Mouse (Mus musculus) midbrain, postnatal 0 days (tissue): ENCODE results near the gene Gba2. TPM values are rescaled to one million over a fixed set of nuclear protein-coding genes. Genes with fewer than 3 reads are reported as not detected.

Experiments used
- ATAC-seq: fragments of 200-750 bp; cut with Nextera tagmentation; 2 replicates; pipeline ENCODE4 v1.8.0; 2017; ENCODE audit warnings: moderate number of reproducible peaks, mild to moderate bottlenecking, moderate TSS enrichment, moderate library complexity; ENCODE audit not compliant: low FRiP score
- DNase-seq: peaks from one replicate; pipeline ENCODE4 v3.0.0-alpha.2; 2015; ENCODE audit warnings: low spot score
- H3K27ac ChIP-seq: fragments of 300-500 bp; sonication (generic); 2 replicates; pipeline ENCODE4 v1.5.1; 2014; ENCODE audit warnings: low read depth, mild to moderate bottlenecking, low read length, mixed read lengths
- H3K27me3 ChIP-seq: fragments of 300-500 bp; sonication (generic); 2 replicates; pipeline ENCODE4 v1.6.1; 2014; ENCODE audit warnings: low read length, control low read depth, mixed read lengths; ENCODE audit not compliant: insufficient read depth
- H3K36me3 ChIP-seq: fragments of 300-500 bp; sonication (generic); 2 replicates; pipeline ENCODE4 v1.6.1; 2014; ENCODE audit warnings: low read length, control low read depth, mixed read lengths; ENCODE audit not compliant: insufficient read depth
- H3K4me1 ChIP-seq: fragments of 300-500 bp; sonication (generic); 2 replicates; pipeline ENCODE4 v1.6.1; 2014; ENCODE audit warnings: mild to moderate bottlenecking, control low read depth, antibody characterized with exemption, low read length, mixed read lengths; ENCODE audit not compliant: insufficient read depth
- H3K4me2 ChIP-seq: fragments of 300-500 bp; sonication (generic); 2 replicates; pipeline ENCODE4 v1.6.1; 2014; ENCODE audit warnings: low read depth, mild to moderate bottlenecking, low read length, mixed read lengths; ENCODE audit not compliant: poor library complexity, severe bottlenecking
- H3K4me3 ChIP-seq: fragments of 300-500 bp; sonication (generic); 2 replicates; pipeline ENCODE4 v1.5.1; 2014; ENCODE audit warnings: low read depth, mild to moderate bottlenecking, low read length, moderate library complexity
- H3K9ac ChIP-seq: fragments of 300-500 bp; sonication (generic); replicated peaks from 2 replicates; pipeline ENCODE4 v1.6.1; 2014; ENCODE audit warnings: mild to moderate bottlenecking, low read length, moderate library complexity, mixed read lengths; ENCODE audit not compliant: poor library complexity, severe bottlenecking
- H3K9me3 ChIP-seq: fragments of 300-500 bp; sonication (generic); 2 replicates; pipeline ENCODE4 v1.6.1; 2016; ENCODE audit warnings: low read length, control low read depth
- CTCF ChIP-seq: IDR thresholded peaks from 2 replicates; pipeline ENCODE4 v1.5.1; 2016; ENCODE audit warnings: antibody characterized with exemption, mild to moderate bottlenecking
- whole genome bisulfite sequencing: fragments of 180-500 bp; shearing (Covaris S2); extraction: QIAGEN DNeasy Blood & Tissue Kit; methylation state at CpG from one replicate; pipeline ENCODE4 v1.1.7; 2014; 5-methylcytosine and 5-hydroxymethylcytosine counted together
- polyA plus RNA-seq: library from polyadenylated mRNA; unstranded; fragments of >200 nt; fragmentation: Nextera tagmentation; extraction: Ambion mirVana; gene quantifications from 2 replicates; pipeline ENCODE4 v1.2.1, GENCODE M21; 2015
- total RNA-seq: library from RNA; depleted of rRNA; stranded (reverse); fragments of >200 nt; gene quantifications from 2 replicates; pipeline ENCODE4 v1.2.3, GENCODE M21; 2014

The Gba2 gene
- total and polyA plus RNA-seq, 2 experiments from 2014 or later, result 29.3 to 47.5 TPM

- peaks cover 7% of the 10 kb centered on the region; the same call in 1 of the 2 replicates for H3K4me1 ChIP-seq
- H3K9ac ChIP-seq, result no peak overlapping the region
- peaks cover 35% of the 10 kb centered on the region for H3K36me3 ChIP-seq
- no peaks in the 10 kb centered on the region for H3K9me3 ChIP-seq
- ATAC-seq, result no peak
- no peak overlapping the region for H3K4me3 ChIP-seq
- no peak for DNase-seq
- no peaks in the 10 kb centered on the region for H3K27me3 ChIP-seq
- 71% methylated on average over 7 of the region's 7 CpGs for whole genome bisulfite sequencing
- no peak for TF ChIP-seq CTCF
- H3K4me2 ChIP-seq, result no peak overlapping the region
- H3K27ac ChIP-seq, result no peak overlapping the region
Measured at GRCm38 (mm10) chr4:43583421-43583820, 4.7 kb upstream of the Gba2 start.

GRCm38 (mm10) chr4:43582241-43582640 lies 3.6 kb upstream of the Gba2 start:
- TF ChIP-seq CTCF, result no peak
- Histone ChIP-seq H3K9me3 (no peaks in the 10 kb centered on the region), H3K4me3 (no peak overlapping the region), H3K36me3 (peaks cover 35% of the 10 kb centered on the region), H3K9ac (no peak overlapping the region), H3K27me3 (no peaks in the 10 kb centered on the region), H3K4me1 (peaks cover 12% of the 10 kb centered on the region), H3K4me2 (no peak overlapping the region), H3K27ac (no peak overlapping the region)
- DNase-seq (no peak), ATAC-seq (no peak)
- WGBS, result 89% methylated on average over 5 of the region's 5 CpGs

GRCm38 (mm10) chr4:43581381-43581780 lies 2.7 kb upstream of the Gba2 start:
- H3K27ac ChIP-seq, result no peak overlapping the region
- ATAC-seq (no peak), DNase-seq (no peak)
- no peaks in the 10 kb centered on the region for H3K27me3 ChIP-seq
- no peak overlapping the region for H3K9ac ChIP-seq
- WGBS, result 96% methylated on average over 12 of the region's 12 CpGs
- H3K4me2 ChIP-seq, result no peak overlapping the region
- peaks cover 21% of the 10 kb centered on the region for H3K4me1 ChIP-seq
- peaks cover 35% of the 10 kb centered on the region for H3K36me3 ChIP-seq
- H3K4me3 ChIP-seq, result no peak overlapping the region
- H3K9me3 ChIP-seq, result no peaks in the 10 kb centered on the region
- TF ChIP-seq CTCF, result no peak

- Histone ChIP-seq H3K9me3 (no peaks in the 10 kb centered on the region), H3K27ac (no peak overlapping the region), H3K4me2 (no peak overlapping the region), H3K4me1 (peaks cover 24% of the 10 kb centered on the region), H3K36me3 (peaks cover 35% of the 10 kb centered on the region), H3K9ac (no peak overlapping the region), H3K27me3 (no peaks in the 10 kb centered on the region), H3K4me3 (no peak overlapping the region)
- TF ChIP-seq CTCF, result no peak
- WGBS, result 95% methylated on average over 5 of the region's 5 CpGs
- no peak for DNase-seq
- ATAC-seq, result no peak
Measured at GRCm38 (mm10) chr4:43580721-43581120, 2.0 kb upstream of the Gba2 start.

GRCm38 (mm10) chr4:43579731-43580130 lies 1.1 kb upstream of the Gba2 start:
- TF ChIP-seq CTCF, result no peak
- Histone ChIP-seq H3K9me3 (no peaks in the 10 kb centered on the region), H3K27me3 (no peaks in the 10 kb centered on the region), H3K4me3 (peak overlapping the region; percentile 92), H3K27ac (no peak overlapping the region), H3K4me1 (peaks cover 34% of the 10 kb centered on the region), H3K36me3 (peaks cover 35% of the 10 kb centered on the region), H3K9ac (peak overlapping the region; percentile 68), H3K4me2 (peak overlapping the region; percentile 95)
- WGBS, result 67% methylated on average over 6 of the region's 6 CpGs
- no peak for ATAC-seq
- no peak for DNase-seq

- H3K4me1 ChIP-seq, result peaks cover 34% of the 10 kb centered on the region
- peaks cover 31% of the 10 kb centered on the region for H3K36me3 ChIP-seq
- no peak for TF ChIP-seq CTCF
- peak overlapping the region; percentile 92 for H3K4me3 ChIP-seq
- no peaks in the 10 kb centered on the region for H3K27me3 ChIP-seq
- DNase-seq (no peak), ATAC-seq (no peak)
- H3K27ac ChIP-seq, result peak overlapping the region; percentile 72; the same call in 1 of the 2 replicates
- 6% methylated on average over 10 of the region's 10 CpGs for WGBS
- H3K9me3 ChIP-seq, result no peaks in the 10 kb centered on the region
- H3K9ac ChIP-seq, result peak overlapping the region; percentile 68
- peak overlapping the region; percentile 95 for H3K4me2 ChIP-seq
Measured at GRCm38 (mm10) chr4:43579256-43579655, 583 bp upstream of the Gba2 start.
